Mouse (Mus musculus) lung, adult 2 months (tissue): ENCODE measurements around the gene Gm28308.

Source experiments
- CTCF ChIP-seq: fragments of 200-500 bp; IDR thresholded peaks from 2 replicates; pipeline ENCODE4 v1.5.1; 2011; ENCODE audit warnings: mild to moderate bottlenecking, low read length, control low read depth; ENCODE audit not compliant: insufficient read depth
- POLR2A ChIP-seq: fragments of 200-500 bp; IDR thresholded peaks from 2 replicates; pipeline ENCODE4 v1.6.1; 2011; ENCODE audit warnings: low read depth, mild to moderate bottlenecking, control low read depth, low read length, borderline replicate concordance; ENCODE audit errors: extremely low read depth

DNA sequence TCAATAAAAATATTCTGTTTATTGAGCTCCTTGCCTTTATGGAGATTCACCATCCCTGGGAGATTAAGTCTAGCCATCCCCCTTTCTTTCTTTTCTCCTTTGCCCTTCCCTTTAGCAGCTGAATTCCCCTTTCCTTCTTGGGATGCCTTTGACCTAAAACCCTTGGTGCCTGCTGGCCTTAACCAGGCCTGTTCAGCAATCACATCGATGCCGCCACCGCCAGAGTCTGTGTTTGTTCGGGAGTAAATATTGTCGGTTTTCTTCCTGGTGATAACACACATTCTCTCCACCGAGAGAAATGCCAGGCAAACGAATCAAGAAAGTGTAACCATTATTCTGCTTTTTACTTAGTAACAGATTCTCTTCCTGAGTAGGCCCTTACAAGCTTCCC lies 25.0 kb upstream of the Gm28308 start:
- TF ChIP-seq POLR2A (no peak), CTCF (no peak)
